Mouse (Mus musculus) brown adipose tissue, adult 24 weeks (tissue): ENCODE measurements around the gene E4f1. TPM values are rescaled to one million over a fixed set of nuclear protein-coding genes. Genes with fewer than 3 reads are reported as not detected.

ENCODE experiments used
- H3K27ac ChIP-seq: fragments of 200-500 bp; replicated peaks from 2 replicates; pipeline ENCODE4 v1.5.1; 2012; ENCODE audit warnings: low read depth, mild to moderate bottlenecking, low read length
- H3K4me1 ChIP-seq: fragments of 200-500 bp; 2 replicates; pipeline ENCODE4 v1.6.1; 2012; ENCODE audit warnings: low read length, mixed read lengths; ENCODE audit not compliant: control insufficient read depth, insufficient read depth, insufficient read length
- H3K4me3 ChIP-seq: fragments of 200-500 bp; 2 replicates; pipeline ENCODE4 v1.5.1; 2012; ENCODE audit warnings: low read depth, mild to moderate bottlenecking, low read length, moderate library complexity; ENCODE audit not compliant: insufficient read depth
- polyA plus RNA-seq: library from polyadenylated mRNA; stranded (reverse); fragments of >200 nt; gene quantifications from 2 replicates; pipeline ENCODE4 v1.2.4, GENCODE M21; 2012; ENCODE audit not compliant: missing spikeins, insufficient read depth, insufficient read length

Gene E4f1
- polyA plus RNA-seq, 1 experiment, result 7.0 TPM

DNA sequence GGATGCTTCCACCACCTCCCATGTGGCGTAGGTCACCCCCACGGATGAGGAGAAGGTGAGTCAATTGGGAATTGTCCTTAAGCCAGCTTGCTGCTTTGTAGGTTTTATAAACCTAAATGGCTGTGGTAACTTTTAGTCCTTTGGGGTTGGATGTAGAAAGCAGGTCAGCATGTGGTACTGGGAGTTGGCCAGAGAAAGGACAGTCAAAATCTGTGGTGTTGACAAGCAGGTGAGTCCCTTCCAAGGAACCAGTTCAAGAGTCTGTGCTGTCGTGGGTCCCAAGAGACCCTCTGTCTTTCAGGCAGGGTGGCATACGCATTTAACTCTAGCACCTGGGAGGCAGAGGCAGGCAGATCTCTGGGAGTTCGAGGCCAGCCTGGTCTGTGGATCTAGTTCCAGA is 45.6 kb downstream of the E4f1 start:
- H3K4me1 ChIP-seq, result no peaks in the 10 kb centered on the region
- no peak overlapping the region for H3K27ac ChIP-seq
- H3K4me3 ChIP-seq, result no peak overlapping the region

DNA sequence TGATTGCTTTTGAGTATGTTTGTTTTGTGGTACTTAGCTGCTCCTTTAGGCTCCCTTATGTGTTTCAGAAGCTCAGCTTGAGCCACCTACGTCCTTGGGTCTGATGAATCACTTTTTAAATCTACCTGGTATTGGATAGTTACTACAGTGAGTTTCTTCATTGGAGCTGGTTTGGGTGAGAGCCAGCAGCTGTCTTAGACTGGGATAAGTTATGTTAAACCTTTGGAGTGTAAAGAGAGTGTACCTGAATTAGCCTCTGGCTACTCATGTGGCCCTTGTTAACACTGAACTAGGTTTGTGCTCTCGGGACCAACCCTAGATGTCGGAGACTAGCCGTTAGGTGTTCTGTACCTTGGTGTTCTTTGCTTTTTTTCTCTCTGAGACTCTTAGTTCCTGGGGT is 47.0 kb downstream of the E4f1 start:
- Histone ChIP-seq H3K27ac (no peak overlapping the region), H3K4me3 (no peak overlapping the region), H3K4me1 (no peaks in the 10 kb centered on the region)

DNA sequence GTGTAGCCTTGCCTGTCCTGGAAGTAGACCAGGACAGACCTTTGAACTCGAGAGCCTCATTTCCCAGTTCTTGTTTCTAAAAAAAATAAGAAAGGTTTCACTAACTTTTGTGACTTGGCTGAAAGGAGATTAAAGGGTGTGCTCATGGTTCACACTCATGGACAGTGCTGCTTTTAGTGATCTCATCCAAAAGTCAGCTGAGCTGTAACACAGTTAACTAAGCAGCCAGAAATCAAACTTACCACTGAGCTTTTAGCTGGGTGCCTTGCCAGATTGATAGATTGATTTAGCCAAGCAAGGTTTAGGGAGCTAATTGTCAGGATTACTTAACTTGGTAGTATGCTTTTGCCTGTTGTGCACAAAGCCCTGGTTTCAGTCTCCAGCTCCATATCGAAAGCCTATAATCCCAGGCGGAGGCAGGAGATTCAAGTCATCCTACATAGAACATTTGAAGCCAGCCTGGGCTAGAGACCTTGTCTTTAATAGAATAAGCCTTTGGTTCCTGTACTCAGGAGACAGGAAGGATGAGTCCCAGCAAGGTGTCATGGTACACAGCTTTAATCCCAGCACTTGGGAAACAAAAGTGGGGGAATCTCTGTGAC is 54.0 kb downstream of the E4f1 start:
- Histone ChIP-seq H3K4me1 (peaks cover 4% of the 10 kb centered on the region; the same call in 1 of the 2 replicates), H3K4me3 (peak overlapping the region; percentile 85; the same call in 1 of the 2 replicates), H3K27ac (no peak overlapping the region)

DNA sequence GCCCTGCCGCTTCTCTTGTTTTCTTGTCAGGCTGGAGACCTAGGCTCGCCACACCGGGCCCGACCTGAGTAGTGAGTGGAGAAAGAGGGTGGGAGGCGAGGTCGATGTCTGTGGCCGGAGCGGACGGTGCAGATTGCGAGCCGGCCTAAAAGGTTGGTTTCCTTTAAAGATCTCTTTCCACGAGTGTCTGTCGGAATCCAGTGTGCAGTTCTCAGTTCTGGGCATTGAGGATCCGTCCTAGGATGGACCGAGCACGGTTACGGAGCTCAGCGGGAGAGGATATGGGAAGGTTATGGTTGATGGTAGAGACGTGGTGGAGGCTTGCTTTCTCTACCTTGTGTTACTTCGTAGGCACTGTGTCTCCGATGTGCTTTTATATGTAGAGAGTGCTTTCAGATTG is 55.1 kb downstream of the E4f1 start:
- peak overlapping the region; percentile 60 for H3K27ac ChIP-seq
- peak overlapping the region; percentile 85 for H3K4me3 ChIP-seq
- peaks cover 4% of the 10 kb centered on the region; the same call in 1 of the 2 replicates for H3K4me1 ChIP-seq

DNA sequence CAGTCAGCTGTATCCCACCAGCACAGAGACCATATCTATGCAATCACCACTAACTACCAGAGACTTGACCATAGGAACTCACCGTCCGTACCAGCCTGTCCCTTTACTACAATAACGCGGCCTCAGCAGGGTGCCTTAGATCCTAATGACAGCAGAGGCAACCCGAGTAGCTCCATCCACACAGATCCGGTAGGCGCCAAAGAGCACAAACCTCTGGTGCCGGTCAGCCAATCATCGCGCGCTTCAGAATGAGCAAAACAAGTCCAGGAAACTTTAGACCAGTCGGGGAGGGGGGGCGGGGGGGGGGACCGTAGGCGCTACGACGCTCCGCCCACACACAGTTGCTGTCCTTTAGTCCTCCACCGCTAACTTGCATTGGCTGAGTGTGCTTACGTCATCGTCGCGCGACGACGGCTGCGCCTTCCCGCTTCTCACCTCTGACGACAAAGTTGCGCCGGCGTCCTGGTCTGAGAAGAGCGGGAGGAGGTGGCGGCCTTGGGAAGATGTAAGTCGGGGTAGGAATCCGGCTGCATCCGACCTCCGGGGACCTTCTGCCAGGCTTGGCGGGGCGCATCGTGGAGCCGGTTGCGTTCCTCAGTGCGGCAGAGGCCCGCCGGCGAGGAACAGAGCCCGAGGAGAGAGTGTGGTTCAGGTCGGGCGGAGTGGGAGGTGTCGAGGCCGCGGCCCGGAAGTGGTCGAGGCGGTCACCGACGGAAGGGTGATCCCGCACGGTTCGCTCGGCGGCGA is 55.7 kb downstream of the E4f1 start, which contains the start of gene Rnps1:
Gene Rnps1, plus strand, starts transcription at position 336 of the 747 bp plus-strand sequence.
- peak within 1 kb of the TSS; percentile 85 for H3K4me3 ChIP-seq
- H3K4me1 ChIP-seq, result peaks cover 4% of the 10 kb centered on the region; the same call in 1 of the 2 replicates
- H3K27ac ChIP-seq, result peak within 1 kb of the TSS; percentile 76

DNA sequence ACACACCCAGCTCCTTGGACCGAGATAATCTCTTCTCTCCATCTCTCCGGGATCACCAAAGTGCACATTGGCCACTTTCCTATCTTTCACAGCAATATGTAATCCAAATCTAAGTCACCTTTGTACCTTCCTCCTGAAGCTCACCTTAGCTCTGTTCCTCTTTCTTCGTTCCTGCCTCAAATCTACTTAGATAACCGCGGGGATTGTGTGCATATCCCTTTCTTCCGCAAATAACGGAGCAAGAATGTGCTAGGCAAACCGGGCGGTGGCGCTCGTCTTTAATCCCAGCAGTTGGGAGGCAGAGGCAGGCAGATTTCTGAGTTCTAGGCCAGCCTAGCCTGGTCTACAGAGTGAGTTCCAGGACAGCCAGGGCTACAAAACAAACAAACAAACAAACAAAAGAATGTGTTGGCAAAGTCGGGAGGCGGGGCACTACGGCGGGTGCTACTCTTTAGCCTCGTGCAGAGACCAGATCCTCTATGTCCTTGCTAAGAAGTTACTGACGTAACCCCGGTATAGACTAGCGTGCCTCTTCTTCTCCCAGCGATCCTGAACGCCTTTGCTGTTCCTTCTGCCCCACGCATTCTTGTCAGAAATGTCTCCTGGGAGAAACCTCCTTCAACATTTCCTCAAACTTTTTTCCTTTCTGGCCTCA is 56.4 kb downstream of the E4f1 start:
- Histone ChIP-seq H3K4me1 (peaks cover 4% of the 10 kb centered on the region; the same call in 1 of the 2 replicates), H3K4me3 (peak overlapping the region; percentile 68), H3K27ac (peak overlapping the region; percentile 76)

DNA sequence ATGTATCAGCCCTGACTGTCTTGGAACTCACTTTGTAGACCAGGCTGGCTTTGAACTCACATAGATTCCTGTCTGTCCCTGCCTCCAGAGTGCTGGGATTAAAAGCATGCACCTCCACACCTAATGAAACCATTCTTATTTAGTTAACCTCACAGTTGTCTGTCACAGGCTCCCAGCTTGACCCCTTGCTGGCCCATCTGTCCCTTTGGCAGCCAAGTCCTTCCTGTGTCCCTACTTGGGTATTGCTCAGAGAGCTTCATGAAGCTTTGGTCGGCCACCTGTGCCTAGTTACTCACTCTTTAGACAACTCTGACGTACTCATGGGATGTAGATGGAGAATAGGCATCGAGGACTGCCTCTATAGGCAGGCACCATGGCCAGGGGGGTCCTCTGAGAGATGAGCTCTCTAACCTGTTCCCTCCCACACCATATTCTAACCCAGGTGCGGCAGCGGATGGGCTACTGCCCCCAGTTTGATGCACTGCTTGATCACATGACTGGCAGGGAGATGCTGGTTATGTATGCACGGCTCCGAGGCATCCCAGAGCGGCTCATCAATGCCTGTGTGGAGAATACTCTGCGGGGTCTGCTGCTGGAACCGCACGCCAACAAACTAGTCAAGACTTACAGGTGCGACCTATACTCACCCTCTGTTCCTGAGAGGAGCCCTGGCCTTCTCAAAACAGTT is 62.9 kb downstream of the E4f1 start:
- no peak overlapping the region for H3K27ac ChIP-seq
- no peak overlapping the region for H3K4me3 ChIP-seq
- H3K4me1 ChIP-seq, result no peaks in the 10 kb centered on the region

DNA sequence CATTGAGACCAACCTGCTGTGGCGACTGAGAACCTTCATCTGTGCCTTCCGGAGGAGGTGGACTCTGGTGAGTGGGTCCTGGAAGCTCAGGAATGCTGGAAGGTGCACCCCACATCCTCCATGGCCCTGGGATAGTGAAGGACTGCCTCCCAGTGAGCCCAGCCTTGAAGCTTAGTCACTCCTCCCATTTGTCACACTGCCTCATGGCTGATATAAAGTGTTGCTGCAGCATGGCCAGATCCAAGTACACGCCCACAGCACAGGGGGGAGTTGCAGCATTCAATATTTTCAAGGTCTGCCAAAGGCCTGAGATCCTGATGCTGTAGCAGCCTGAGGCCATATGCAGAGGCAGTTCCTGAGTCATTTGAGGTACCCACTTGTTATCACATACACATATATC is 67.7 kb downstream of the E4f1 start:
- Histone ChIP-seq H3K4me3 (no peak overlapping the region), H3K4me1 (no peaks in the 10 kb centered on the region), H3K27ac (no peak overlapping the region)

DNA sequence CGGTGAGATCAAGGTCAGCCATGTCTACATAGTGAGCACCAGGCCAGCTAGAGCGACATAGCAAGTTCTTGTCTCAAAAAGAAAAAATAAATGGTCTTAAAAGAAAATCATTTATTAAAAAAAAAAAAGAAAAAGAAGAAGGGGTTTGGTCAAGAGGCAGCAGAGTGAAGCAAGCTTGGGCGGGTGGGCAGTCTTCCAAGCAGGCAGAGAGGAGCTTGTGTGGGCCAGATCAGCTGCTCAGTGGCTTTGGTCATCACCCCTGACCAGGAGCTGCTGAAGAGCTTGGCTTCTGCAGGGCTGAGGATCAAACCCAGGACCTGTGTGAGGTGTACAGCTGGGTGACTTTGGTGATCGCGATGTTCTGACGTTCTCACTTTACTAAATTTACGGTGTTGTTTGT is 75.7 kb downstream of the E4f1 start:
- Histone ChIP-seq H3K4me1 (no peaks in the 10 kb centered on the region), H3K27ac (no peak overlapping the region)

More for the DNA sequence above, 75.7 kb downstream of the E4f1 start:
- H3K4me3 ChIP-seq, result no peak overlapping the region

Other genes with a start within 250 kb of the E4f1 start
- 2.2 and 4.2 TPM in 2 replicates for gene Tedc2, start 249.5 kb downstream of the E4f1 start, polyA plus RNA-seq
- gene Ccnf, start 218.8 kb downstream of the E4f1 start, polyA plus RNA-seq, result 0.79 TPM in 1 of 2 replicates, not detected in the other
- not detected in 2 replicates for gene Abca17, start 119.2 kb downstream of the E4f1 start, polyA plus RNA-seq
- 6.7 and 8.3 TPM in 2 replicates for gene Abca3, start 118.4 kb downstream of the E4f1 start, polyA plus RNA-seq
- 44.3 and 47.2 TPM in 2 replicates for gene Rnps1, start 55.7 kb downstream of the E4f1 start, polyA plus RNA-seq
- gene Eci1, start 43.7 kb downstream of the E4f1 start, polyA plus RNA-seq, result 1,121 and 1,239 TPM in 2 replicates
- not detected in 2 replicates for gene Dnase1l2, start 27.2 kb downstream of the E4f1 start, polyA plus RNA-seq
- gene Pgp, start 79 bp upstream of the E4f1 start, polyA plus RNA-seq, result 40.0 and 47.3 TPM in 2 replicates
- not detected in 2 replicates for gene Bricd5, start 3.6 kb upstream of the E4f1 start, polyA plus RNA-seq
- gene Mlst8, start 8.8 kb upstream of the E4f1 start, polyA plus RNA-seq, result 6.6 and 9.8 TPM in 2 replicates
- gene Caskin1, start 18.3 kb upstream of the E4f1 start, polyA plus RNA-seq, result not detected in 2 replicates
- 32.1 and 42.0 TPM in 2 replicates for gene Traf7, start 57.6 kb upstream of the E4f1 start, polyA plus RNA-seq
- gene Rab26, start 63.9 kb upstream of the E4f1 start, polyA plus RNA-seq, result not detected in 2 replicates
- gene Pkd1, start 79.5 kb upstream of the E4f1 start, polyA plus RNA-seq, result 8.2 and 10.1 TPM in 2 replicates
- gene Tsc2, start 162.3 kb upstream of the E4f1 start, polyA plus RNA-seq, result 67.6 and 69.2 TPM in 2 replicates
- 3.4 and 7.7 TPM in 2 replicates for gene Nthl1, start 162.4 kb upstream of the E4f1 start, polyA plus RNA-seq
- 20.1 and 32.2 TPM in 2 replicates for gene Slc9a3r2, start 180.0 kb upstream of the E4f1 start, polyA plus RNA-seq
- not detected in 2 replicates for gene Npw, start 188.1 kb upstream of the E4f1 start, polyA plus RNA-seq
- 9.2 and 10.0 TPM in 2 replicates for gene Zfp598, start 199.4 kb upstream of the E4f1 start, polyA plus RNA-seq
- not detected in 2 replicates for gene Syngr3, start 219.6 kb upstream of the E4f1 start, polyA plus RNA-seq
- 32.8 and 36.9 TPM in 2 replicates for gene Gfer, start 225.8 kb upstream of the E4f1 start, polyA plus RNA-seq
- gene Noxo1, start 225.9 kb upstream of the E4f1 start, polyA plus RNA-seq, result 1.1 TPM in 1 of 2 replicates, not detected in the other
- gene Tbl3, start 237.3 kb upstream of the E4f1 start, polyA plus RNA-seq, result 19.9 TPM in 2 replicates
- not detected in 2 replicates for gene Rnf151, start 247.8 kb upstream of the E4f1 start, polyA plus RNA-seq
- gene Rps2, start 247.8 kb upstream of the E4f1 start, polyA plus RNA-seq, result 608 and 619 TPM in 2 replicates